Mouse (Mus musculus): Measurements from ENCODE around the gene Alkal2.

DNA sequence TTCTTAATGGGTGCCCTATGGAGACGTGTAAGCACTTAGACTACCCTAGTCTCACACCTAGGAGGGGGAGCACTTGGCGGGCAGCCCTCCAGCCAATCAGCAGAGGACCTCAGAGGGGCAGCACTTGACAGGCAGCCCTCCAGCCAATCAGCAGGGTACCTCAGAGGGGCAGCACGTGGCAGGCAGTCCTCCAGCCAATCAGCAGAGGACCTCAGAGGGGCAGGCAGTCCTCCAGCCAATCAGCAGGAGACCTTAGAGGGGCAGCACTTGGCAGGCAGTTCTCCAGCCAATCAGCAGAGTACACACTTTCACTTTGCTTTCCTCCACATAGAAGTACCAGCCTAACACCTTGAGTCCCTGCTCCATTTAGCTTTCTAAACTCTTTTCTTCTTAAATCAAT, 38.3 kb downstream of the Alkal2 start:
- TF ChIP-seq CTCF (IDR thresholded peaks at IDR 0.05; ENCODE audit: low read depth, low read length) (no peak), POLR2A (IDR thresholded peaks at IDR 0.05; ENCODE audit: insufficient read depth, low read length) (no peak)

All from ES-Bruce4 (cell line).